Mouse (Mus musculus) CH12.LX (cell line): Measurements from ENCODE around the gene Foxo6. TPM values are rescaled to one million over a fixed set of nuclear protein-coding genes. Genes with fewer than 3 reads are reported as not detected.

Experiments
- DNase-seq: peaks from one replicate; pipeline ENCODE4 v3.0.0-alpha.2; 2013; ENCODE audit errors: extremely low read depth
- H3K27ac ChIP-seq: 2 replicates; pipeline ENCODE4 v1.5.1; 2012; ENCODE audit warnings: low read depth, mild to moderate bottlenecking, control low read depth, moderate library complexity; ENCODE audit not compliant: insufficient read depth
- H3K27me3 ChIP-seq: replicated peaks from 2 replicates; pipeline ENCODE3; 2012; ENCODE audit warnings: inconsistent platforms
- H3K36me3 ChIP-seq, 2 experiments: replicated peaks in 1 of 2; 2 replicates each; pipeline versions ENCODE3 to v1.6.1; 2012; ENCODE audit warnings: inconsistent platforms in 1 of 2, low read length in 1 of 2, mild to moderate bottlenecking in 1 of 2, mixed read lengths in 1 of 2, moderate library complexity in 1 of 2; ENCODE audit not compliant: control insufficient read depth in 1 of 2, insufficient read depth in 1 of 2
- H3K4me1 ChIP-seq, 2 experiments: 2 replicates each; pipeline ENCODE4 v1.6.1; 2012; ENCODE audit warnings: inconsistent platforms in 1 of 2, moderate library complexity in 1 of 2; ENCODE audit not compliant: insufficient read depth in 2 of 2, control insufficient read depth in 1 of 2
- H3K4me2 ChIP-seq: 2 replicates; pipeline ENCODE4 v1.6.1; 2012; ENCODE audit warnings: low read depth, mild to moderate bottlenecking, control low read depth; ENCODE audit not compliant: poor library complexity, insufficient read depth, severe bottlenecking
- H3K4me3 ChIP-seq, 3 experiments: fragments of 150-350 bp in 1 of 3; sonication (generic) in 1 of 3; replicated peaks in 1 of 3; 2 replicates each; pipeline versions ENCODE3 to v1.5.1; 2011 to 2012; ENCODE audit warnings: low read depth in 2 of 3, low read length in 2 of 3, mild to moderate bottlenecking in 2 of 3, moderate library complexity in 2 of 3, control low read depth in 1 of 3, improper control_type of control experiment in 1 of 3, inconsistent platforms in 1 of 3, mixed read lengths in 1 of 3; ENCODE audit not compliant: poor library complexity in 1 of 3
- H3K79me2 ChIP-seq: replicated peaks from 2 replicates; pipeline ENCODE4 v1.6.1; 2012; ENCODE audit warnings: mild to moderate bottlenecking, moderate library complexity; ENCODE audit not compliant: control insufficient read depth, poor library complexity, insufficient read depth, severe bottlenecking; ENCODE audit errors: extremely low read depth
- H3K9ac ChIP-seq: 2 replicates; pipeline ENCODE4 v1.6.1; 2012; ENCODE audit warnings: low read depth, mild to moderate bottlenecking, control low read depth, moderate library complexity; ENCODE audit not compliant: insufficient read depth
- H3K9me3 ChIP-seq: replicated peaks from 2 replicates; pipeline ENCODE3; 2012; ENCODE audit warnings: low read length, inconsistent platforms, mixed read lengths
- BHLHE40 ChIP-seq: IDR thresholded peaks from 2 replicates; pipeline ENCODE4 v1.6.1; 2011; ENCODE audit warnings: mild to moderate bottlenecking, low read depth, low read length, improper control_type of control experiment
- CHD2 ChIP-seq: IDR thresholded peaks from 2 replicates; pipeline ENCODE4 v1.6.1; 2011; ENCODE audit warnings: low read length, improper control_type of control experiment
- CTCF ChIP-seq, 2 experiments: IDR thresholded peaks in 1 of 2; conservative IDR thresholded peaks in 1 of 2; 2 replicates each; pipeline ENCODE4 v1.5.1; 2011 to 2012; ENCODE audit warnings: low read depth in 2 of 2, low read length in 2 of 2, improper control_type of control experiment in 1 of 2, inconsistent platforms in 1 of 2, mild to moderate bottlenecking in 1 of 2, moderate library complexity in 1 of 2
- E2F4 ChIP-seq: IDR thresholded peaks from 2 replicates; pipeline ENCODE4 v1.6.1; 2011; ENCODE audit warnings: low read depth, low read length, improper control_type of control experiment; ENCODE audit not compliant: insufficient replicate concordance
- EP300 ChIP-seq: IDR thresholded peaks from 2 replicates; pipeline ENCODE4 v1.6.1; 2011; ENCODE audit warnings: low read length, improper control_type of control experiment
- ETS1 ChIP-seq: conservative IDR thresholded peaks from 2 replicates; pipeline ENCODE4 v1.6.1; 2012; ENCODE audit warnings: low read depth, mild to moderate bottlenecking, inconsistent platforms, low read length, improper control_type of control experiment, moderate library complexity
- GABPA ChIP-seq: IDR thresholded peaks from 2 replicates; pipeline ENCODE4 v1.6.1; 2012; ENCODE audit warnings: low read depth, low read length, improper control_type of control experiment, inconsistent platforms; ENCODE audit not compliant: insufficient replicate concordance
- HCFC1 ChIP-seq: IDR thresholded peaks from 2 replicates; pipeline ENCODE4 v1.6.1; 2012; ENCODE audit warnings: low read depth, mild to moderate bottlenecking, inconsistent platforms, low read length, improper control_type of control experiment
- IRF4 ChIP-seq: IDR thresholded peaks from 2 replicates; pipeline ENCODE4 v1.6.1; 2014; ENCODE audit warnings: low read depth, mild to moderate bottlenecking, inconsistent platforms, low read length, improper control_type of control experiment
- JUND ChIP-seq: conservative IDR thresholded peaks from 2 replicates; pipeline ENCODE4 v1.6.1; 2011; ENCODE audit warnings: low read depth, low read length, improper control_type of control experiment
- KAT2A ChIP-seq: IDR thresholded peaks from 2 replicates; pipeline ENCODE4 v1.6.1; 2012; ENCODE audit warnings: low read length, improper control_type of control experiment, inconsistent platforms; ENCODE audit not compliant: insufficient replicate concordance
- MAX ChIP-seq: IDR thresholded peaks from 2 replicates; pipeline ENCODE4 v1.6.1; 2011; ENCODE audit warnings: low read length, improper control_type of control experiment
- MAZ ChIP-seq: IDR thresholded peaks from 2 replicates; pipeline ENCODE4 v1.6.1; 2012; ENCODE audit warnings: low read depth, mild to moderate bottlenecking, inconsistent platforms, low read length, improper control_type of control experiment, moderate library complexity
- MEF2A ChIP-seq: IDR thresholded peaks from 2 replicates; pipeline ENCODE4 v1.6.1; 2014; ENCODE audit warnings: low read depth, mild to moderate bottlenecking, inconsistent platforms, low read length, improper control_type of control experiment, borderline replicate concordance
- MXI1 ChIP-seq: IDR thresholded peaks from 2 replicates; pipeline ENCODE4 v1.6.1; 2011; ENCODE audit warnings: mild to moderate bottlenecking, low read depth, low read length, improper control_type of control experiment
- NELFE ChIP-seq: IDR thresholded peaks from 2 replicates; pipeline ENCODE4 v1.6.1; 2011; ENCODE audit warnings: low read depth, low read length, improper control_type of control experiment
- POLR2A ChIP-seq: IDR thresholded peaks from 2 replicates; pipeline ENCODE4 v1.6.1; 2011; ENCODE audit warnings: low read depth, mild to moderate bottlenecking, improper control_type of control experiment, low read length
- POLR2AphosphoS2 ChIP-seq: IDR thresholded peaks from 2 replicates; pipeline ENCODE4 v1.6.1; 2011; ENCODE audit warnings: low read depth, low read length, improper control_type of control experiment
- RAD21 ChIP-seq: IDR thresholded peaks from 2 replicates; pipeline ENCODE4 v1.6.1; 2011; ENCODE audit warnings: low read depth, mild to moderate bottlenecking, low read length, improper control_type of control experiment, moderate library complexity
- RCOR1 ChIP-seq: conservative IDR thresholded peaks from 2 replicates; pipeline ENCODE4 v1.6.1; 2012; ENCODE audit warnings: low read depth, mild to moderate bottlenecking, inconsistent platforms, low read length, improper control_type of control experiment
- SIN3A ChIP-seq: IDR thresholded peaks from 2 replicates; pipeline ENCODE4 v1.6.1; 2012; ENCODE audit warnings: low read length, improper control_type of control experiment, inconsistent platforms
- SMC3 ChIP-seq: IDR thresholded peaks from 2 replicates; pipeline ENCODE4 v1.6.1; 2011; ENCODE audit warnings: low read depth, low read length, improper control_type of control experiment
- TBP ChIP-seq: conservative IDR thresholded peaks from 2 replicates; pipeline ENCODE4 v1.6.1; 2011; ENCODE audit warnings: low read depth, low read length, improper control_type of control experiment
- UBTF ChIP-seq: IDR thresholded peaks from 2 replicates; pipeline ENCODE4 v1.6.1; 2012; ENCODE audit warnings: low read depth, mild to moderate bottlenecking, inconsistent platforms, low read length, improper control_type of control experiment, moderate library complexity
- USF1 ChIP-seq: IDR thresholded peaks from 2 replicates; pipeline ENCODE4 v1.6.1; 2014; ENCODE audit warnings: low read depth, mild to moderate bottlenecking, inconsistent platforms, low read length, improper control_type of control experiment
- ZKSCAN1 ChIP-seq: IDR thresholded peaks from 2 replicates; pipeline ENCODE4 v1.6.1; 2012; ENCODE audit warnings: low read depth, inconsistent platforms, low read length, improper control_type of control experiment, borderline replicate concordance
- ZMIZ1 ChIP-seq: IDR thresholded peaks from 2 replicates; pipeline ENCODE4 v1.6.1; 2012; ENCODE audit warnings: low read depth, mild to moderate bottlenecking, inconsistent platforms, low read length, improper control_type of control experiment
- dilution Hi-C: fragments of 300-500 bp; cut with MboI; formaldehyde crosslinking; loops from 2 replicates; pipeline ENCODE4 v1.14.3; 2020; ENCODE audit warnings: low sequenced_read_pairs; ENCODE audit not compliant: extremely low pct_unique_long_range_greater_than_20kb, extremely low pct_ligation_motif_present
- in situ Hi-C: fragments of 300-500 bp; cut with MboI; formaldehyde crosslinking; loops from 3 replicates; pipeline ENCODE4 v1.14.3; 2019; ENCODE audit warnings: low sequenced_read_pairs, low pct_ligation_motif_present, low pct_unique_long_range_greater_than_20kb, mixed read lengths
- polyA plus RNA-seq: library from polyadenylated mRNA; unstranded; fragments of >175 nt; gene quantifications from 2 replicates; pipeline ENCODE4 v1.2.1, GENCODE M21; 2012; ENCODE audit warnings: low read depth; ENCODE audit not compliant: insufficient read length
- total RNA-seq, 2 experiments: library from RNA; depleted of rRNA; stranded (reverse); fragments of 300-350 nt in 1 of 2; fragments of >200 nt in 1 of 2; gene quantifications; 2 replicates each; pipeline ENCODE4 v1.2.3; 2012 to 2014

The Foxo6 gene
- total and polyA plus RNA-seq, 3 experiments, result not detected

DNA sequence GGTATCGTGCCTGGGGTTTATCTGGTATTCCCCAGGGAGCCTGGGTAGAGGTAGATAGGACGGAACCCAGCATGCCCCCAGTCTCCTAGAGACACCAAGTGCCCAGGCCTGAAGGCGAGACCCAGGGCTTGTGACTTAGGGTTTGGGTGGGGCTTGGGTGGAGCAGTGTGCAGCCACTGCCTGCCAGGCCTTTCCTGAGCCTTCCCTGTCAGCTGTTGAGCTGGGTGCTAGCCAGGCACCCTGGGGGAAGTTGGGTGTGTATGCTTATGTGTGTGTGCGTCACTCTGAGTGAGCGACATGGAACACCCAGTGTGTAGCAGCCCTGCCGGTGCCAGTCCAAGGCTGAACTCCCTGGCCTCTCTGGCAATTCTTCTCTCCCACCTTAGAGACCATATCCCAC, 63.3 kb downstream of the Foxo6 start:
- H3K4me3 ChIP-seq, result no peak overlapping the region
- H3K4me1 ChIP-seq, result no peaks in the 10 kb centered on the region
- H3K36me3 ChIP-seq, result no peaks in the 10 kb centered on the region
- dilution Hi-C loops, result no loop called here
- no peak overlapping the region for H3K4me2 ChIP-seq
- TF ChIP-seq MAZ (no peak), GABPA (no peak), ZKSCAN1 (no peak), ZMIZ1 (no peak), ETS1 (no peak), MEF2A (no peak), E2F4 (no peak), POLR2A (no peak), EP300 (no peak), MXI1 (no peak), RAD21 (no peak), KAT2A (no peak), BHLHE40 (no peak), CTCF (conservative IDR thresholded peaks at IDR 0.05 in 1 of 2, IDR thresholded peaks at IDR 0.05 in 1 of 2; ENCODE audit: low read depth in 2 of 2, low read length in 2 of 2) (no peak), POLR2AphosphoS2 (no peak)
- no peak for DNase-seq
- H3K27me3 ChIP-seq, result peaks cover 67% of the 10 kb centered on the region
- in situ Hi-C loops, result no loop called here
- H3K27ac ChIP-seq, result no peak overlapping the region
- no peaks in the 10 kb centered on the region for H3K79me2 ChIP-seq
- no peak overlapping the region for H3K9ac ChIP-seq
- H3K9me3 ChIP-seq, result no peaks in the 10 kb centered on the region

DNA sequence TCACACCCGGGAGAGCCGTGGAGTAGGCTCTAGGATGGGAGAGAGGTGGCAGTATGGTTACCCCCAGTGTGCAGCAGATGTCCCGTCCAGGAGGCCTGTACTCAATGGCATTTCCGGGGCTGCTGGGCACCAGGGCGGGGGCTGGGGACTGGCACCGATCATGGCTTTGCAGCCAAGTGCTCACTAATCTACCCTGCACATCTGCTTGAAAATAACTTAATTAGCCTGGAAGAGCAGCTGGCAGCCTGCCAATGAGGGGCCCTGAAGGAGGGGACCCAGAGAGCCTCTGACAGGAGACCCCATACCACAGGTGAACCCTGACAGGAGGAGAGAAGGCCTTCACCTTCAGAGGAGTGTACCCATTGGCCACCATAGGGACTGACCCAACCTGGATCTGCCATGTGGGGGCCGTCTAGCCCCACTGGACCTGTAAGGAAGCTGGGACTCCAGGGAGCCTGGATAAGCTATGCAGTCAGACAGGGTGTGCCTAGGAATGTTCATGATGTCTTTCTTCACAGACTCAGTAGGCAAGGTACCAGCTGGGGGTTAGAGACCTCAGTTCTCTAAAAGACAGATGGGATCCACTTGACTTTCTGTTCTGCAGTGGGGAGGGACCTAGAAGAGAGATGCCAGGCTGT, 63.9 kb downstream of the Foxo6 start:
- Histone ChIP-seq H3K27me3 (peaks cover 66% of the 10 kb centered on the region), H3K9me3 (no peaks in the 10 kb centered on the region), H3K9ac (no peak overlapping the region), H3K4me1 (no peaks in the 10 kb centered on the region), H3K36me3 (no peaks in the 10 kb centered on the region), H3K4me2 (no peak overlapping the region), H3K4me3 (no peak overlapping the region), H3K79me2 (no peaks in the 10 kb centered on the region), H3K27ac (no peak overlapping the region)
- dilution Hi-C loops (no loop called here), in situ Hi-C loops (no loop called here)
- no peak for DNase-seq
- TF ChIP-seq ETS1, result no peak
- TF ChIP-seq UBTF, result no peak
- no peak for TF ChIP-seq MAZ
- TF ChIP-seq SMC3, result no peak
- no peak for TF ChIP-seq MAX
- no peak for TF ChIP-seq NELFE
- no peak for TF ChIP-seq RAD21
- TF ChIP-seq ZMIZ1, result no peak
- no peak for TF ChIP-seq RCOR1
- TF ChIP-seq CHD2, result no peak
- TF ChIP-seq HCFC1, result no peak
- TF ChIP-seq TBP, result no peak
- TF ChIP-seq USF1, result no peak
- no peak for TF ChIP-seq SIN3A
- no peak for TF ChIP-seq JUND
- TF ChIP-seq IRF4, result no peak
